Mouse (Mus musculus) ovary, adult 18-20 months (tissue): ENCODE data around the gene Inpp5a.

Experiments used
- DNase-seq: peaks from one replicate; pipeline ENCODE4 v3.0.0; 2022; ENCODE audit warnings: low spot score, mixed read lengths

Gene Inpp5a

GRCm38 (mm10) chr7:139537831-139538230 is 148.9 kb downstream of the Inpp5a start:
- DNase-seq: no peak

GRCm38 (mm10) chr7:139538541-139538940 is 149.6 kb downstream of the Inpp5a start:
- no peak for DNase-seq

GRCm38 (mm10) chr7:139540601-139541000 is 151.7 kb downstream of the Inpp5a start:
- DNase-seq: no peak

GRCm38 (mm10) chr7:139541422-139541821 is 152.5 kb downstream of the Inpp5a start:
- no peak for DNase-seq

GRCm38 (mm10) chr7:139544706-139545625 is 156.1 kb downstream of the Inpp5a start:
- DNase-seq: no peak

- no peak for DNase-seq
Observed at GRCm38 (mm10) chr7:139547325-139547724, 158.4 kb downstream of the Inpp5a start.

GRCm38 (mm10) chr7:139550086-139550783 is 161.3 kb downstream of the Inpp5a start:
- no peak for DNase-seq

- no peak for DNase-seq
Observed at GRCm38 (mm10) chr7:139551519-139551918, 162.6 kb downstream of the Inpp5a start.

GRCm38 (mm10) chr7:139556331-139556730 is 167.4 kb downstream of the Inpp5a start:
- DNase-seq: no peak

- DNase-seq: no peak
Observed at GRCm38 (mm10) chr7:139556746-139557526, 168.0 kb downstream of the Inpp5a start.

GRCm38 (mm10) chr7:139559659-139560058 is 170.8 kb downstream of the Inpp5a start:
- no peak for DNase-seq

GRCm38 (mm10) chr7:139563425-139563824 is 174.5 kb downstream of the Inpp5a start:
- DNase-seq: no peak

- DNase-seq: no peak
Observed at GRCm38 (mm10) chr7:139564161-139564560, 175.3 kb downstream of the Inpp5a start.

GRCm38 (mm10) chr7:139565998-139566397 is 177.1 kb downstream of the Inpp5a start:
- DNase-seq: no peak

- DNase-seq: no peak
Observed at GRCm38 (mm10) chr7:139566533-139566932, 177.6 kb downstream of the Inpp5a start.

GRCm38 (mm10) chr7:139570788-139571187 is 181.9 kb downstream of the Inpp5a start:
- no peak for DNase-seq

GRCm38 (mm10) chr7:139572665-139573064 is 183.8 kb downstream of the Inpp5a start:
- DNase-seq: no peak

GRCm38 (mm10) chr7:139576064-139576686 is 187.3 kb downstream of the Inpp5a start:
- no peak for DNase-seq

GRCm38 (mm10) chr7:139579261-139579905 is 190.5 kb downstream of the Inpp5a start:
- peak; percentile 16 for DNase-seq

GRCm38 (mm10) chr7:139580851-139581775 is 192.2 kb downstream of the Inpp5a start:
- DNase-seq: no peak
